Mouse (Mus musculus) megakaryocyte, embryonic 14.5 days (primary cell): ENCODE data around the gene Trappc3l.

ENCODE experiments used
- FLI1 ChIP-seq: IDR thresholded peaks from 2 replicates; pipeline ENCODE4 v1.6.1; 2012; ENCODE audit warnings: low read length, inconsistent platforms, mixed read lengths
- GATA1 ChIP-seq: IDR thresholded peaks from 3 replicates; pipeline ENCODE4 v1.6.1; 2012; ENCODE audit warnings: mixed read lengths, low read length, inconsistent platforms, borderline replicate concordance

DNA sequence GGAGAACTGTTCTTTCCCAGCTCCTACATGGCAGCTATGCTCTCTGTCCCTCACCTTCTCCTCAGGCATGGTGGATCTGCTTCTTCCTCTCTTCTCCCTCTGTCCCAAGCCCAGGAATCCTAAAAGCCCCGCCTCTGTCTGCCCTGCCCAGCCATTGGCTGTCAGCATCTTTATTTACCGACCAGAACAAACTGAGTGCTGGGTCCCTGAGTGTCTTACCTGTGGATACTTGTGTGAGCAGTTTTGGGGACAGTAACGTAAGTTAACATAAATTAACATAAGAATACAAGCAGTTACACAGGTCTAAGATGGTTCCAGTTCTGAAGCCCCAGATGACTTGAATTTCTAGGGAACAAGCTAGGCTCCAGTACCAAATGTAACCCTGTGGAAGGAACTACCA is 29.2 kb downstream of the Trappc3l start:
- TF ChIP-seq GATA1 (no peak), FLI1 (no peak)
